Mouse (Mus musculus) layer of hippocampus, adult 8-10 months (tissue): ENCODE measurements around the gene Ncoa1. TPM values are rescaled to one million over a fixed set of nuclear protein-coding genes. Genes with fewer than 3 reads are reported as not detected.

ENCODE experiments used
- DNase-seq, 2 experiments: peaks; one replicate each; pipeline ENCODE4 v3.0.0; 2022; ENCODE audit warnings: low spot score in 2 of 2
- total RNA-seq, 4 experiments: library from RNA; stranded (reverse); gene quantifications; 2 replicates each; pipeline ENCODE4 v1.2.4; 2022

The Ncoa1 gene
- 100 to 1,000 TPM; 116 to 149 (median 137) TPM for total RNA-seq

- peak in 1 of 2 experiments; percentile 55 for DNase-seq
Observed at GRCm38 (mm10) chr12:4476832-4477671, at the start of gene Ncoa1. TSS of gene Ncoa1 (minus strand) at chr12:4477182.

GRCm38 (mm10) chr12:4524546-4524945 is 47.6 kb upstream of the Ncoa1 start:
- no peak for DNase-seq

- no peak for DNase-seq
Observed at GRCm38 (mm10) chr12:4523688-4524298, 46.8 kb upstream of the Ncoa1 start.

GRCm38 (mm10) chr12:4523208-4523607 is 46.2 kb upstream of the Ncoa1 start:
- peak; percentile 39 to 56 for DNase-seq

- no peak for DNase-seq
Observed at GRCm38 (mm10) chr12:4518957-4519356, 42.0 kb upstream of the Ncoa1 start.

- DNase-seq = no peak
Observed at GRCm38 (mm10) chr12:4509591-4510061, 32.6 kb upstream of the Ncoa1 start.

- DNase-seq = no peak
Observed at GRCm38 (mm10) chr12:4508182-4508581, 31.2 kb upstream of the Ncoa1 start.

GRCm38 (mm10) chr12:4507461-4507860 is 30.5 kb upstream of the Ncoa1 start:
- DNase-seq = peak; percentile 36 to 62

- DNase-seq = no peak
Observed at GRCm38 (mm10) chr12:4506810-4507430, 29.9 kb upstream of the Ncoa1 start.

GRCm38 (mm10) chr12:4505298-4505697 is 28.3 kb upstream of the Ncoa1 start:
- DNase-seq = no peak

- no peak for DNase-seq
Observed at GRCm38 (mm10) chr12:4503673-4504326, 26.8 kb upstream of the Ncoa1 start.

- peak; percentile 68 to 78 for DNase-seq
Observed at GRCm38 (mm10) chr12:4501916-4502315, 24.9 kb upstream of the Ncoa1 start.

GRCm38 (mm10) chr12:4500516-4500915 is 23.5 kb upstream of the Ncoa1 start:
- DNase-seq = no peak

GRCm38 (mm10) chr12:4499651-4500175 is 22.7 kb upstream of the Ncoa1 start:
- no peak for DNase-seq

- DNase-seq = no peak
Observed at GRCm38 (mm10) chr12:4488411-4488810, 11.4 kb upstream of the Ncoa1 start.

- peak in 1 of 2 experiments; percentile 37 for DNase-seq
Observed at GRCm38 (mm10) chr12:4483386-4483785, 6.4 kb upstream of the Ncoa1 start.

- DNase-seq = no peak
Observed at GRCm38 (mm10) chr12:4481687-4482086, 4.7 kb upstream of the Ncoa1 start.

GRCm38 (mm10) chr12:4480250-4480649 is 3.3 kb upstream of the Ncoa1 start:
- no peak for DNase-seq

GRCm38 (mm10) chr12:4479171-4479881 is 2.3 kb upstream of the Ncoa1 start:
- DNase-seq = no peak

GRCm38 (mm10) chr12:4477941-4478795 is 1.2 kb upstream of the Ncoa1 start:
- DNase-seq = no peak
